Mouse (Mus musculus) limb, embryonic 11.5 days (tissue): ENCODE measurements around the gene Cxcl14. TPM values are rescaled to one million over a fixed set of nuclear protein-coding genes. Genes with fewer than 3 reads are reported as not detected.

ENCODE experiments used
- ATAC-seq: fragments of 200-750 bp; cut with Nextera tagmentation; 2 replicates; pipeline ENCODE4 v1.8.0; 2017; ENCODE audit warnings: low read depth; ENCODE audit not compliant: insufficient number of reproducible peaks, low FRiP score, low TSS enrichment
- DNase-seq: peaks from one replicate; pipeline ENCODE4 v3.0.0-alpha.2; 2015; ENCODE audit warnings: low spot score
- H3K27ac ChIP-seq: fragments of 300-500 bp; sonication (generic); replicated peaks from 2 replicates; pipeline ENCODE4 v1.5.1; 2014; ENCODE audit warnings: low read depth, mild to moderate bottlenecking, low read length
- H3K27me3 ChIP-seq: fragments of 300-500 bp; sonication (generic); 2 replicates; pipeline ENCODE4 v1.6.1; 2014; ENCODE audit warnings: mild to moderate bottlenecking, low read length, mixed read lengths; ENCODE audit not compliant: control insufficient read depth, insufficient read depth
- H3K36me3 ChIP-seq: fragments of 300-500 bp; sonication (generic); 2 replicates; pipeline ENCODE4 v1.6.1; 2014; ENCODE audit warnings: mild to moderate bottlenecking, low read length, moderate library complexity, mixed read lengths; ENCODE audit not compliant: control insufficient read depth, insufficient read depth
- H3K4me1 ChIP-seq: fragments of 300-500 bp; sonication (generic); 2 replicates; pipeline ENCODE4 v1.6.1; 2014; ENCODE audit warnings: low read length, mixed read lengths; ENCODE audit not compliant: control insufficient read depth, insufficient read depth
- H3K4me2 ChIP-seq: fragments of 300-500 bp; sonication (generic); 2 replicates; pipeline ENCODE4 v1.6.1; 2014; ENCODE audit warnings: low read depth, mild to moderate bottlenecking, moderate library complexity; ENCODE audit not compliant: severe bottlenecking
- H3K4me3 ChIP-seq: fragments of 300-500 bp; sonication (generic); 2 replicates; pipeline ENCODE4 v1.5.1; 2014; ENCODE audit warnings: low read depth, low read length
- H3K9ac ChIP-seq: fragments of 300-500 bp; sonication (generic); 2 replicates; pipeline ENCODE4 v1.6.1; 2014; ENCODE audit warnings: mild to moderate bottlenecking, low read length
- H3K9me3 ChIP-seq: fragments of 300-500 bp; sonication (generic); 2 replicates; pipeline ENCODE4 v1.6.1; 2016; ENCODE audit warnings: low read length; ENCODE audit not compliant: control insufficient read depth
- WGBS: fragments of 180-500 bp; shearing (Covaris S2); extraction: QIAGEN DNeasy Blood & Tissue Kit; methylation state at CpG from one replicate; pipeline ENCODE4 v1.1.7; 2014; 5-methylcytosine and 5-hydroxymethylcytosine counted together
- polyA plus RNA-seq: library from polyadenylated mRNA; unstranded; fragments of >200 nt; fragmentation: Nextera tagmentation; extraction: Ambion mirVana; gene quantifications from 2 replicates; pipeline ENCODE4 v1.2.1, GENCODE M21; 2014

The Cxcl14 gene
- polyA plus RNA-seq, 1 experiment from 2014 or later, result 145 TPM

- Histone ChIP-seq H3K9me3 (no peaks in the 10 kb centered on the region; the same call in 1 of the 2 replicates), H3K27me3 (no peaks in the 10 kb centered on the region), H3K4me1 (peaks cover 19% of the 10 kb centered on the region), H3K36me3 (no peaks in the 10 kb centered on the region), H3K4me3 (no peak overlapping the region), H3K4me2 (no peak overlapping the region), H3K9ac (no peak overlapping the region), H3K27ac (no peak overlapping the region)
- ATAC-seq (no peak), DNase-seq (no peak)
- WGBS, result 83% methylated on average over 9 of the region's 9 CpGs
These were observed 9.3 kb downstream of the Cxcl14 start for GRCm38 (mm10) chr13:56287091-56287490.

- no peak for ATAC-seq
- Histone ChIP-seq H3K4me2 (no peak overlapping the region), H3K36me3 (no peaks in the 10 kb centered on the region), H3K27ac (no peak overlapping the region), H3K9ac (no peak overlapping the region), H3K9me3 (no peaks in the 10 kb centered on the region; the same call in 1 of the 2 replicates), H3K4me1 (peaks cover 4% of the 10 kb centered on the region), H3K4me3 (no peak overlapping the region), H3K27me3 (no peaks in the 10 kb centered on the region)
- 93% methylated on average over 13 of the region's 13 CpGs for WGBS
- DNase-seq, result no peak
These were observed 13.0 kb downstream of the Cxcl14 start for GRCm38 (mm10) chr13:56283321-56283720.

GRCm38 (mm10) chr13:56280356-56280755 is 16.0 kb downstream of the Cxcl14 start:
- no peaks in the 10 kb centered on the region; the same call in 1 of the 2 replicates for H3K9me3 ChIP-seq
- no peak overlapping the region for H3K27ac ChIP-seq
- ATAC-seq (no peak), DNase-seq (no peak)
- H3K36me3 ChIP-seq, result no peaks in the 10 kb centered on the region
- no peaks in the 10 kb centered on the region for H3K27me3 ChIP-seq
- 80% methylated on average over 6 of the region's 6 CpGs for WGBS
- H3K4me1 ChIP-seq, result no peaks in the 10 kb centered on the region
- H3K9ac ChIP-seq, result no peak overlapping the region
- no peak overlapping the region for H3K4me3 ChIP-seq
- no peak overlapping the region for H3K4me2 ChIP-seq

- 20% methylated on average over 8 of the region's 8 CpGs for WGBS
- Histone ChIP-seq H3K27ac (no peak overlapping the region), H3K4me1 (no peaks in the 10 kb centered on the region), H3K4me2 (no peak overlapping the region), H3K9me3 (no peaks in the 10 kb centered on the region; the same call in 1 of the 2 replicates), H3K27me3 (no peaks in the 10 kb centered on the region), H3K9ac (no peak overlapping the region), H3K36me3 (no peaks in the 10 kb centered on the region), H3K4me3 (no peak overlapping the region)
- peak; percentile 75 for ATAC-seq
- peak; percentile 96 for DNase-seq
These were observed 16.9 kb downstream of the Cxcl14 start for GRCm38 (mm10) chr13:56279439-56279838.

- H3K9me3 ChIP-seq, result no peaks in the 10 kb centered on the region; the same call in 1 of the 2 replicates
- no peaks in the 10 kb centered on the region for H3K4me1 ChIP-seq
- DNase-seq (no peak), ATAC-seq (no peak)
- no peak overlapping the region for H3K4me3 ChIP-seq
- whole genome bisulfite sequencing, result 70% methylated on average over 2 of the region's 2 CpGs
- no peak overlapping the region for H3K4me2 ChIP-seq
- no peak overlapping the region for H3K9ac ChIP-seq
- H3K36me3 ChIP-seq, result no peaks in the 10 kb centered on the region
- no peak overlapping the region for H3K27ac ChIP-seq
- no peaks in the 10 kb centered on the region for H3K27me3 ChIP-seq
These were observed 21.2 kb downstream of the Cxcl14 start for GRCm38 (mm10) chr13:56275171-56275570.

- DNase-seq (no peak), ATAC-seq (no peak)
- no peaks in the 10 kb centered on the region for H3K36me3 ChIP-seq
- H3K4me2 ChIP-seq, result no peak overlapping the region
- no peaks in the 10 kb centered on the region; the same call in 1 of the 2 replicates for H3K9me3 ChIP-seq
- no peak overlapping the region for H3K4me3 ChIP-seq
- WGBS, result 76% methylated on average over 13 of the region's 13 CpGs
- no peak overlapping the region for H3K27ac ChIP-seq
- no peaks in the 10 kb centered on the region for H3K27me3 ChIP-seq
- no peak overlapping the region for H3K9ac ChIP-seq
- no peaks in the 10 kb centered on the region for H3K4me1 ChIP-seq
These were observed 26.2 kb downstream of the Cxcl14 start for GRCm38 (mm10) chr13:56270124-56270523.

GRCm38 (mm10) chr13:56267396-56267795 is 29.0 kb downstream of the Cxcl14 start:
- WGBS, result 72% methylated on average over 4 of the region's 4 CpGs

GRCm38 (mm10) chr13:56266435-56266834 is 29.9 kb downstream of the Cxcl14 start:
- Histone ChIP-seq H3K36me3 (no peaks in the 10 kb centered on the region), H3K4me2 (no peak overlapping the region), H3K27ac (no peak overlapping the region), H3K27me3 (peaks cover 11% of the 10 kb centered on the region), H3K9me3 (no peaks in the 10 kb centered on the region), H3K4me1 (no peaks in the 10 kb centered on the region), H3K4me3 (no peak overlapping the region), H3K9ac (no peak overlapping the region)
- 42% methylated on average over 8 of the region's 8 CpGs for WGBS
- DNase-seq (peak; percentile 55), ATAC-seq (no peak)

More at GRCm38 (mm10) chr13:56267396-56267795, 29.0 kb downstream of the Cxcl14 start:
- Histone ChIP-seq H3K9ac (no peak overlapping the region), H3K27ac (no peak overlapping the region), H3K27me3 (peaks cover 2% of the 10 kb centered on the region), H3K4me2 (no peak overlapping the region), H3K9me3 (no peaks in the 10 kb centered on the region), H3K36me3 (no peaks in the 10 kb centered on the region), H3K4me3 (no peak overlapping the region), H3K4me1 (no peaks in the 10 kb centered on the region)
- ATAC-seq, result no peak
- DNase-seq, result no peak

- no peak overlapping the region for H3K9ac ChIP-seq
- H3K27me3 ChIP-seq, result peaks cover 19% of the 10 kb centered on the region
- WGBS, result 65% methylated on average over 5 of the region's 5 CpGs
- ATAC-seq (no peak), DNase-seq (no peak)
- H3K36me3 ChIP-seq, result no peaks in the 10 kb centered on the region
- no peaks in the 10 kb centered on the region for H3K4me1 ChIP-seq
- no peak overlapping the region for H3K27ac ChIP-seq
- no peak overlapping the region for H3K4me2 ChIP-seq
- H3K4me3 ChIP-seq, result no peak overlapping the region
- no peaks in the 10 kb centered on the region for H3K9me3 ChIP-seq
These were observed 30.7 kb downstream of the Cxcl14 start for GRCm38 (mm10) chr13:56265661-56266060.
